Mouse (Mus musculus) small intestine, adult 2 months (tissue): ENCODE data around the gene Exo5.

Source experiments
- CTCF ChIP-seq: fragments of 200-500 bp; IDR thresholded peaks from 2 replicates; pipeline ENCODE4 v1.5.1; 2012; ENCODE audit warnings: low read depth, mild to moderate bottlenecking, control low read depth, inconsistent platforms, low read length, moderate library complexity, mixed read lengths; ENCODE audit not compliant: insufficient replicate concordance, insufficient read length; ENCODE audit errors: extremely low read depth
- POLR2A ChIP-seq: fragments of 200-500 bp; IDR thresholded peaks from 2 replicates; pipeline ENCODE4 v1.6.1; 2012; ENCODE audit warnings: low read depth, mild to moderate bottlenecking, control low read depth, inconsistent platforms, low read length, moderate library complexity

DNA sequence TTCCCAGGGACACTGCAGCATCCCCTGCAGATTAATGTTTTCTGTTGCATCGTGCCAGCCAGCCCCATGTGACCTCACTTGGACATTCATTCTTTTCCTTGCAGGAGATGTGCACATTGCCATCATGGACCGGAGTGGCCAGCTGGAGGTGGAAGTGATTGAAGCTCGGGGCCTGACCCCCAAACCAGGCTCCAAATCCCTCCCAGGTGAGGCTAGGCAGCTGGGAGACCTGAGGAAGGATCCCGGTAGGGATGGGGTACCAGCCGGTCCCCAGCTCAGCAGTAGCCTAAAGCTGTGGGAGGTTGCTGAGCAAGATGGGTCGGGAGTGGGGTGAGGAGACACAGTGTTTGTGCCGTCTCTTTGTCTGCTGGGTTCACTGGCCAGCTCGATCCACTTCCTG is 35.9 kb downstream of the Exo5 start:
- TF ChIP-seq POLR2A (no peak), CTCF (no peak)
